Mouse (Mus musculus) intestine, embryonic 15.5 days (tissue): ENCODE data around the gene Ccdc92b. TPM values are rescaled to one million over a fixed set of nuclear protein-coding genes. Genes with fewer than 3 reads are reported as not detected.
"Not testable (repeated sequence)": the region's sequence is repeated elsewhere in the genome, so short reads cannot be mapped to it uniquely, and the experiment has no call there.

ENCODE experiments used
- ATAC-seq: fragments of 200-750 bp; cut with Nextera tagmentation; 2 replicates; pipeline ENCODE4 v1.8.0; 2017; ENCODE audit warnings: moderate TSS enrichment, moderate library complexity
- H3K27ac ChIP-seq: fragments of 300-500 bp; sonication (generic); 2 replicates; pipeline ENCODE4 v1.5.1; 2015; ENCODE audit warnings: mild to moderate bottlenecking, inconsistent platforms
- H3K27me3 ChIP-seq: fragments of 300-500 bp; sonication (generic); replicated peaks from 2 replicates; pipeline ENCODE4 v1.6.1; 2015; ENCODE audit warnings: inconsistent platforms
- H3K36me3 ChIP-seq: fragments of 300-500 bp; sonication (generic); 2 replicates; pipeline ENCODE4 v1.6.1; 2015; ENCODE audit warnings: inconsistent platforms
- H3K4me1 ChIP-seq: fragments of 300-500 bp; sonication (generic); replicated peaks from 2 replicates; pipeline ENCODE4 v1.6.1; 2015; ENCODE audit warnings: inconsistent platforms
- H3K4me2 ChIP-seq: fragments of 300-500 bp; sonication (generic); replicated peaks from 2 replicates; pipeline ENCODE4 v1.6.1; 2015; ENCODE audit warnings: mild to moderate bottlenecking, inconsistent platforms
- H3K4me3 ChIP-seq: fragments of 300-500 bp; sonication (generic); replicated peaks from 2 replicates; pipeline ENCODE4 v1.5.1; 2015; ENCODE audit warnings: inconsistent platforms
- H3K9ac ChIP-seq: fragments of 300-500 bp; sonication (generic); 2 replicates; pipeline ENCODE4 v1.6.1; 2015; ENCODE audit warnings: inconsistent platforms
- H3K9me3 ChIP-seq: fragments of 300-500 bp; sonication (generic); 2 replicates; pipeline ENCODE4 v1.6.1; 2016; ENCODE audit warnings: inconsistent platforms
- WGBS: fragments of 180-500 bp; shearing (Covaris S2); methylation state at CpG from one replicate; pipeline ENCODE4 v1.1.7; 2015; 5-methylcytosine and 5-hydroxymethylcytosine counted together
- polyA plus RNA-seq: library from polyadenylated mRNA; unstranded; fragments of >200 nt; fragmentation: Nextera tagmentation; extraction: Ambion mirVana; gene quantifications from 2 replicates; pipeline ENCODE4 v1.2.1, GENCODE M21; 2015

Gene Ccdc92b
- polyA plus RNA-seq: 0.52 and 0.54 TPM in 2 replicates

GRCm38 (mm10) chr11:74619201-74619955 lies at the start of gene Ccdc92b:
Gene Ccdc92b (plus strand): TSS chr11:74619605.
- under 1% methylated on average over 56 of the region's 63 CpGs for WGBS
- Histone ChIP-seq H3K4me1 (peaks cover 16% of the 10 kb centered on the region), H3K27me3 (peaks cover 28% of the 10 kb centered on the region), H3K4me2 (peak within 1 kb of the TSS; percentile 63), H3K27ac (no peak within 1 kb of the TSS), H3K36me3 (no peaks in the 10 kb centered on the region), H3K4me3 (peak within 1 kb of the TSS; percentile 32), H3K9me3 (no peaks in the 10 kb centered on the region), H3K9ac (no peak within 1 kb of the TSS)
- peak; percentile 87 for ATAC-seq

DNA sequence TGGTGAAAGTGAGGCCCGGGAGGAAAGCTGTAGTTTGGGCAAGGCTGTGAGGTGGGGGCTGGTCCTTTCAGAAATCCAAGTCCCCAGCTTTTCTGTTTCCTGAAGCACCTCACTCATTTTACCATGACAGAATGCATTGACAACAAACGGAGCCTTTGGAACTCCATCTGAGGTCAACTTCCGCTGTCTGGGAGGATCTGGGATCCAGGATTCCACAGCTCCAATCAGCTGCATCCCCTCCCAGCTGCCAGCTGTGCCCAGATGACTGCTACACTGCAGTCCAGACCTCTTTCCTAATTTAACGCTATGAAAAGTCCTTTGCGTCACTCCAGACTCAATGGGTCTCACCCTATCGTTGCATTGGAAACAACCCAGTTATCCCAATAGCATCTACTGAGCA lies 49.7 kb upstream of the Ccdc92b start:
- no peaks in the 10 kb centered on the region for H3K27me3 ChIP-seq
- no peak overlapping the region for H3K9ac ChIP-seq
- no peak overlapping the region for H3K27ac ChIP-seq
- no peak overlapping the region for H3K4me3 ChIP-seq
- H3K4me2 ChIP-seq: no peak overlapping the region
- 68% methylated on average over 6 of the region's 6 CpGs for WGBS
- ATAC-seq: no peak
- no peaks in the 10 kb centered on the region for H3K9me3 ChIP-seq
- H3K4me1 ChIP-seq: 0 out of 2 replicates have a peak, but pooled peaks cover 2% of the 10 kb centered on the region
- H3K36me3 ChIP-seq: no peaks in the 10 kb centered on the region

DNA sequence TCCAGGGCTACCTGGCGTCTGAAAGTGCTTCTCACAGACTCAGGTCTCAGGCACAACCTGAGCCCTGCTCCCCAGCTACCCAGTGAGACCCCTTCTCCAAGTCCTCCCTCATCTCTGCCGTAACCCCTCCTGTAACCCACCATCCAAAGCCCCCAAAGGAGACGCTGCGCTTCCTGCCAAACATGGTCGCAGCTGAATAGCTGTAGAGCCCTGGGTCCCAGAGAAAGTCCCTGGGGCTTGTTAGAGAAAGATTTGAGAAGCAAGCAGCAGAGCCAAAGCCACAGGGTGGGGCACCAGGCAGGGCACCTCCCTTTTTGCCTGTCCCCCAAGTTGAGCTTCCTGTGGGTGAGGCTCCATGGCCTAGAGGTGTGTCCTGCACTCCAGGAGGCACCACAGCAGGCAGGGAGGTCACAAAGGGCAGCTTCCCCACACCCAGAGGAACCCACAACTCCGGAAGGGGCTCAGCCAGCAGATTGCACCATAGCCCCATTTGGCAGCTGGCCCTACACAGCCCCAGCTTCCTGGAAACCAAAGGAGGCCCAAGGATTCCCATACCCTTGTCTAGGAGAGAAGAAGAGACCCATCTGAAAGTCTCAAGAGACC lies 46.8 kb upstream of the Ccdc92b start:
- no peak overlapping the region for H3K27ac ChIP-seq
- H3K36me3 ChIP-seq: no peaks in the 10 kb centered on the region
- no peak overlapping the region for H3K9ac ChIP-seq
- 72% methylated on average over 6 of the region's 6 CpGs for WGBS
- H3K9me3 ChIP-seq: no peaks in the 10 kb centered on the region
- H3K4me1 ChIP-seq: 0 out of 2 replicates have a peak, but pooled peaks cover 2% of the 10 kb centered on the region
- no peaks in the 10 kb centered on the region for H3K27me3 ChIP-seq
- H3K4me2 ChIP-seq: 0 out of 2 replicates have a peak overlapping the region, but pooled peaks have one; percentile 3
- peak; percentile 77 for ATAC-seq
- no peak overlapping the region for H3K4me3 ChIP-seq

GRCm38 (mm10) chr11:74574768-74575434 lies 44.5 kb upstream of the Ccdc92b start:
- 0 out of 2 replicates have a peak, but pooled peaks cover 2% of the 10 kb centered on the region for H3K4me1 ChIP-seq
- H3K27ac ChIP-seq: no peak overlapping the region
- H3K4me2 ChIP-seq: no peak overlapping the region
- no peaks in the 10 kb centered on the region for H3K36me3 ChIP-seq
- H3K4me3 ChIP-seq: no peak overlapping the region
- no peak for ATAC-seq
- no peaks in the 10 kb centered on the region for H3K27me3 ChIP-seq
- no peaks in the 10 kb centered on the region for H3K9me3 ChIP-seq
- H3K9ac ChIP-seq: no peak overlapping the region
- WGBS: 74% methylated on average over 4 of the region's 4 CpGs

GRCm38 (mm10) chr11:74575940-74576339 lies 43.5 kb upstream of the Ccdc92b start:
- Histone ChIP-seq H3K9ac (no peak overlapping the region), H3K36me3 (no peaks in the 10 kb centered on the region)

DNA sequence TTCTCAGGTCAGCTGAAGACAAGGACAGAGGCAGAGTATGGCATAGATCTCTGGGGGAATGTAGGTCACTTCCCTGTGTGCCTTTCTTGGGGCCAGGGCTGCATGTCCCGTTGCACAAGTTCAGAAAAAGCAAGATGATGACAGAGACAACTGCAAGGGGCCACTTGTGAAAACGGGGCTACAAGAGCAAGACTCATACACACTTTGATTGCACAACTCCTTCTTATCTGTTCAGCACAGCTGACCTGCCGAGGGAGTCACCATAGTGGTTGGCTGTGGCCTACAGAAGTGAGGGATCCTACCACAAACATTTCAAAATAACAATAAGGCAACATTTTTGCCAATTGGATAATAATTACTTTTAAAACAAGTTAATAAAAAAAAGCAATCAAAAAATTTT lies 42.3 kb upstream of the Ccdc92b start:
- 0 out of 2 replicates have a peak, but pooled peaks cover 2% of the 10 kb centered on the region for H3K4me1 ChIP-seq
- H3K9me3 ChIP-seq: no peaks in the 10 kb centered on the region
- H3K27ac ChIP-seq: no peak overlapping the region
- ATAC-seq: peak; percentile 73
- H3K36me3 ChIP-seq: no peaks in the 10 kb centered on the region
- no peak overlapping the region for H3K4me2 ChIP-seq
- 54% methylated on average over 3 of the region's 3 CpGs for WGBS
- no peaks in the 10 kb centered on the region for H3K27me3 ChIP-seq
- H3K9ac ChIP-seq: no peak overlapping the region
- no peak overlapping the region for H3K4me3 ChIP-seq

More at GRCm38 (mm10) chr11:74575940-74576339, 43.5 kb upstream of the Ccdc92b start:
- H3K27ac ChIP-seq: no peak overlapping the region
- H3K27me3 ChIP-seq: no peaks in the 10 kb centered on the region
- 82% methylated on average over 3 of the region's 3 CpGs for WGBS
- H3K4me2 ChIP-seq: no peak overlapping the region
- 0 out of 2 replicates have a peak, but pooled peaks cover 2% of the 10 kb centered on the region for H3K4me1 ChIP-seq
- H3K9me3 ChIP-seq: no peaks in the 10 kb centered on the region
- no peak for ATAC-seq
- no peak overlapping the region for H3K4me3 ChIP-seq

GRCm38 (mm10) chr11:74581333-74581732 lies 38.1 kb upstream of the Ccdc92b start:
- H3K27me3 ChIP-seq, H3K9me3 ChIP-seq, H3K4me3 ChIP-seq, H3K9ac ChIP-seq, H3K27ac ChIP-seq, ATAC-seq, H3K4me2 ChIP-seq, H3K4me1 ChIP-seq, H3K36me3 ChIP-seq: not testable (repeated sequence)
- WGBS: 58% methylated on average over 4 of the region's 4 CpGs

DNA sequence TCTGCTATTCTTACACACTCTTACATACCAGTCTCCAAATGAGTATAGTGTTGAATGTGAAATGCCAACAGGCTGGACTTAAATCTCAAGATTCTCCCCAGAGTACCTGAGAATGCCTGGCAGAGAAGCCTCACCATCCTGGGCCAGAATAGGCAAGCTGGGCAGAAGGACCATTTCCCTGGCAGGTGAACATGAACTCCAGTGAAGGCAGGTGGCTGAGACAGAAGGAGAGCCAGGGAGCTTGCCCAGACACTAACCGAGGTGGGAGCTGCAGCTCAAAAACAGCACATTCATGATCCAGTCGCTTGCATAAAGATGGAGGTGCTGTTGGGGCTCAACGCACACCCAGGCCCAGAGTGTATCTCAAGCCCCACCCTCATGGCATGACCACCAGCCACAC lies 36.9 kb upstream of the Ccdc92b start:
- Histone ChIP-seq H3K27me3 (0 out of 2 replicates have a peak, but pooled peaks cover 4% of the 10 kb centered on the region), H3K27ac (no peak overlapping the region), H3K9me3 (no peaks in the 10 kb centered on the region), H3K4me2 (no peak overlapping the region), H3K4me1 (no peaks in the 10 kb centered on the region), H3K4me3 (no peak overlapping the region), H3K9ac (no peak overlapping the region), H3K36me3 (no peaks in the 10 kb centered on the region)
- WGBS: 77% methylated on average over 3 of the region's 3 CpGs
- no peak for ATAC-seq

DNA sequence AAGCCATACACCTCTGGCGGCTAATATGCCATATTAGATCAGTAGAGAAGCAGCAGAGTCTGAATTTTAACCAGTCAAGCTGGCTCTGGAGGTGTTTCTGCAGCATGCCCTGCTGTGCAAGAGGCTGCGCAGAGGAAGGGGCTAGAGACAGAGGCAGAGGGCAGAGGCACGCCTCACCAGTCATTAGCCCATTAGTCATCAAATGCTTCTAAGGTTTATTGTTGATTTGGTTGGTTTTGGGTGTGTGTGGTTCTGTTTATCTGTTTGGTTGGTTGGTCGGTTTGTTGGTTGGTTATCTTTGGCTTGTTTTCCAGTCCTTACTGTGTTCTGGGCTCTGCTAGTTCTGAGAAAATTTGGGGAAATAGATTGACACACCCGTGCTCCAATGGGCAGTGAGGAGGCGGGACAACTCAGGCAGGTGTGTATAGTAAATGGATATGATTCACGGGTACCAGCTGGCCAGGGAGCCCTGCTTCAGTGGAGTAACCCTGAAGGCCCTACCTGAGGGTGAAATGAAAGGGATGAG lies 35.5 kb upstream of the Ccdc92b start:
- Histone ChIP-seq H3K9me3 (no peaks in the 10 kb centered on the region), H3K36me3 (no peaks in the 10 kb centered on the region), H3K4me3 (no peak overlapping the region), H3K4me2 (no peak overlapping the region), H3K9ac (no peak overlapping the region), H3K4me1 (no peaks in the 10 kb centered on the region), H3K27ac (no peak overlapping the region), H3K27me3 (peaks cover 18% of the 10 kb centered on the region)
- ATAC-seq: no peak
- 70% methylated on average over 7 of the region's 7 CpGs for WGBS

GRCm38 (mm10) chr11:74584946-74585723 lies 34.3 kb upstream of the Ccdc92b start:
- no peak overlapping the region for H3K9ac ChIP-seq
- H3K27me3 ChIP-seq: peaks cover 31% of the 10 kb centered on the region
- no peaks in the 10 kb centered on the region for H3K9me3 ChIP-seq
- H3K4me3 ChIP-seq: no peak overlapping the region
- no peak overlapping the region for H3K27ac ChIP-seq
- 64% methylated on average over 10 of the region's 10 CpGs for WGBS
- no peak overlapping the region for H3K4me2 ChIP-seq
- 0 out of 2 replicates have a peak, but pooled peaks have one; percentile 28 for ATAC-seq
- H3K36me3 ChIP-seq: no peaks in the 10 kb centered on the region
- peaks cover 5% of the 10 kb centered on the region; the same call in 1 of the 2 replicates for H3K4me1 ChIP-seq

DNA sequence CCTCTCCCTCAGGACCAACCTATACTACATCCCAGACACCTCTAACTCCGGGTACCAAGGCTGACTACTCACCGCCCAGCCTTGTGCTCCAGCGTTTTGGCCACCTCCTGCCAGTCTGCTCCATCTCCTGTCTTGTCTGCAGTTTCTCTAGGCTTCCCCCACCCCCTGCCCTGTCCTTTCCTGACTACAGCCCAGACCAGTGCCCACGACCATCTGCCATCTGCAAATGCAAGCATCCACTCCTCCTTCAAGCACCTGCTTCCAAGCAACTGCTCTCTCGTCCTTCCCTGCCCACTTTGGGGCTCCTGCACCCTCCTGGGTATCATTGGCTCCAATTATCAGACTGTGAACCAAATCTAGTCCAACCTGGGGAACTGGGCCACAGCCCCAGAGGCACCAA lies 33.0 kb upstream of the Ccdc92b start:
- no peak overlapping the region for H3K4me3 ChIP-seq
- H3K36me3 ChIP-seq: no peaks in the 10 kb centered on the region
- H3K4me2 ChIP-seq: no peak overlapping the region
- H3K27ac ChIP-seq: no peak overlapping the region
- 66% methylated on average over 5 of the region's 5 CpGs for WGBS
- H3K9me3 ChIP-seq: no peaks in the 10 kb centered on the region
- ATAC-seq: no peak
- H3K4me1 ChIP-seq: peaks cover 6% of the 10 kb centered on the region; the same call in 1 of the 2 replicates
- H3K9ac ChIP-seq: no peak overlapping the region
- H3K27me3 ChIP-seq: peaks cover 43% of the 10 kb centered on the region
